Mouse (Mus musculus) limb, embryonic 15.5 days (tissue): ENCODE data around the gene Acvr1b. TPM values are rescaled to one million over a fixed set of nuclear protein-coding genes. Genes with fewer than 3 reads are reported as not detected.
A peak's percentile ranks its signal among the peaks of the same experiment; 100 is the strongest.

Experiments
- ATAC-seq: fragments of 200-750 bp; cut with Nextera tagmentation; 2 replicates; pipeline ENCODE4 v1.8.0; 2017; ENCODE audit warnings: low read depth, moderate TSS enrichment; ENCODE audit not compliant: insufficient number of reproducible peaks, low FRiP score, low TSS enrichment
- H3K27ac ChIP-seq: fragments of 300-500 bp; sonication (generic); 2 replicates; pipeline ENCODE4 v1.5.1; 2015; ENCODE audit warnings: moderate library complexity, mild to moderate bottlenecking, inconsistent platforms
- H3K27me3 ChIP-seq: fragments of 300-500 bp; sonication (generic); 2 replicates; pipeline ENCODE4 v1.6.1; 2015; ENCODE audit warnings: inconsistent platforms
- H3K36me3 ChIP-seq: fragments of 300-500 bp; sonication (generic); 2 replicates; pipeline ENCODE4 v1.6.1; 2015; ENCODE audit warnings: inconsistent platforms
- H3K4me1 ChIP-seq: fragments of 300-500 bp; sonication (generic); 2 replicates; pipeline ENCODE4 v1.6.1; 2015; ENCODE audit warnings: inconsistent platforms
- H3K4me2 ChIP-seq: fragments of 300-500 bp; sonication (generic); 2 replicates; pipeline ENCODE4 v1.6.1; 2015; ENCODE audit warnings: mild to moderate bottlenecking, inconsistent platforms
- H3K4me3 ChIP-seq: fragments of 300-500 bp; sonication (generic); 2 replicates; pipeline ENCODE4 v1.5.1; 2015; ENCODE audit warnings: mild to moderate bottlenecking, inconsistent platforms
- H3K9ac ChIP-seq: fragments of 300-500 bp; sonication (generic); 2 replicates; pipeline ENCODE4 v1.6.1; 2015; ENCODE audit warnings: inconsistent platforms
- H3K9me3 ChIP-seq: fragments of 300-500 bp; sonication (generic); 2 replicates; pipeline ENCODE4 v1.6.1; 2016; ENCODE audit warnings: inconsistent platforms
- WGBS: fragments of 180-500 bp; shearing (Covaris S2); methylation state at CpG from one replicate; pipeline ENCODE4 v1.1.7; 2015; 5-methylcytosine and 5-hydroxymethylcytosine counted together
- polyA plus RNA-seq: library from polyadenylated mRNA; unstranded; fragments of >200 nt; fragmentation: Nextera tagmentation; extraction: Ambion mirVana; gene quantifications from 2 replicates; pipeline ENCODE4 v1.2.1, GENCODE M21; 2015

The Acvr1b gene
- polyA plus RNA-seq, 1 experiment from 2014 or later: 10.9 TPM

GRCm38 (mm10) chr15:101147115-101147909 is 26.6 kb upstream of the Acvr1b start:
- ATAC-seq: no peak
- WGBS: 75% methylated on average over 16 of the region's 16 CpGs
- Histone ChIP-seq H3K9ac (no peak overlapping the region), H3K36me3 (no peaks in the 10 kb centered on the region), H3K27ac (no peak overlapping the region), H3K27me3 (no peaks in the 10 kb centered on the region), H3K4me2 (no peak overlapping the region), H3K9me3 (no peaks in the 10 kb centered on the region), H3K4me3 (no peak overlapping the region), H3K4me1 (peaks cover 53% of the 10 kb centered on the region)

GRCm38 (mm10) chr15:101147910-101148273 is 26.0 kb upstream of the Acvr1b start:
- H3K4me1 ChIP-seq: peaks cover 48% of the 10 kb centered on the region
- H3K4me2 ChIP-seq: no peak overlapping the region
- H3K9me3 ChIP-seq: no peaks in the 10 kb centered on the region
- no peaks in the 10 kb centered on the region for H3K36me3 ChIP-seq
- ATAC-seq: no peak
- WGBS: 42% methylated on average over 6 of the region's 6 CpGs
- no peak overlapping the region for H3K4me3 ChIP-seq
- no peaks in the 10 kb centered on the region for H3K27me3 ChIP-seq
- H3K27ac ChIP-seq: no peak overlapping the region
- H3K9ac ChIP-seq: no peak overlapping the region

- no peak for ATAC-seq
- no peaks in the 10 kb centered on the region for H3K27me3 ChIP-seq
- no peak overlapping the region for H3K4me3 ChIP-seq
- no peak overlapping the region for H3K4me2 ChIP-seq
- WGBS: 62% methylated on average over 6 of the region's 6 CpGs
- H3K36me3 ChIP-seq: no peaks in the 10 kb centered on the region
- no peaks in the 10 kb centered on the region for H3K9me3 ChIP-seq
- H3K4me1 ChIP-seq: peaks cover 40% of the 10 kb centered on the region
- H3K27ac ChIP-seq: no peak overlapping the region
- H3K9ac ChIP-seq: no peak overlapping the region
Observed at GRCm38 (mm10) chr15:101148604-101149003, 25.3 kb upstream of the Acvr1b start.

- Histone ChIP-seq H3K27ac (no peak overlapping the region), H3K9ac (no peak overlapping the region), H3K27me3 (no peaks in the 10 kb centered on the region), H3K9me3 (no peaks in the 10 kb centered on the region), H3K4me2 (no peak overlapping the region), H3K4me3 (no peak overlapping the region), H3K4me1 (peaks cover 11% of the 10 kb centered on the region), H3K36me3 (no peaks in the 10 kb centered on the region)
- no peak for ATAC-seq
- 75% methylated on average over 9 of the region's 9 CpGs for WGBS
Observed at GRCm38 (mm10) chr15:101151409-101152261, 22.2 kb upstream of the Acvr1b start.

- Histone ChIP-seq H3K36me3 (no peaks in the 10 kb centered on the region), H3K9ac (no peak overlapping the region), H3K27ac (no peak overlapping the region), H3K4me2 (no peak overlapping the region), H3K9me3 (no peaks in the 10 kb centered on the region), H3K27me3 (no peaks in the 10 kb centered on the region), H3K4me3 (no peak overlapping the region), H3K4me1 (no peaks in the 10 kb centered on the region)
- no peak for ATAC-seq
- 72% methylated on average over 7 of the region's 7 CpGs for WGBS
Observed at GRCm38 (mm10) chr15:101154700-101155616, 18.9 kb upstream of the Acvr1b start.

GRCm38 (mm10) chr15:101160128-101160527 is 13.7 kb upstream of the Acvr1b start:
- no peak overlapping the region for H3K4me2 ChIP-seq
- no peaks in the 10 kb centered on the region for H3K27me3 ChIP-seq
- no peak overlapping the region for H3K9ac ChIP-seq
- peaks cover 38% of the 10 kb centered on the region for H3K4me1 ChIP-seq
- H3K36me3 ChIP-seq: no peaks in the 10 kb centered on the region
- 15% methylated on average over 1 of the region's 1 CpGs for WGBS
- no peak overlapping the region for H3K4me3 ChIP-seq
- H3K27ac ChIP-seq: no peak overlapping the region
- ATAC-seq: no peak
- no peaks in the 10 kb centered on the region for H3K9me3 ChIP-seq

GRCm38 (mm10) chr15:101160591-101160990 is 13.3 kb upstream of the Acvr1b start:
- no peaks in the 10 kb centered on the region for H3K36me3 ChIP-seq
- peak overlapping the region; percentile 67 for H3K27ac ChIP-seq
- 4% methylated on average over 7 of the region's 7 CpGs for WGBS
- H3K27me3 ChIP-seq: no peaks in the 10 kb centered on the region
- H3K4me1 ChIP-seq: peaks cover 38% of the 10 kb centered on the region
- no peak for ATAC-seq
- H3K4me3 ChIP-seq: no peak overlapping the region
- H3K4me2 ChIP-seq: 0 out of 2 replicates have a peak overlapping the region, but pooled peaks have one; percentile 10
- no peak overlapping the region for H3K9ac ChIP-seq
- H3K9me3 ChIP-seq: no peaks in the 10 kb centered on the region

GRCm38 (mm10) chr15:101161534-101161933 is 12.3 kb upstream of the Acvr1b start:
- Histone ChIP-seq H3K36me3 (no peaks in the 10 kb centered on the region), H3K27ac (peak overlapping the region; percentile 74; the same call in 1 of the 2 replicates), H3K9ac (no peak overlapping the region), H3K27me3 (no peaks in the 10 kb centered on the region), H3K9me3 (no peaks in the 10 kb centered on the region), H3K4me2 (no peak overlapping the region), H3K4me3 (no peak overlapping the region), H3K4me1 (peaks cover 38% of the 10 kb centered on the region)
- 72% methylated on average over 7 of the region's 7 CpGs for WGBS
- no peak for ATAC-seq

- peak; percentile 63; the same call in 1 of the 2 replicates for ATAC-seq
- 7% methylated on average over 15 of the region's 15 CpGs for WGBS
- H3K4me3 ChIP-seq: no peak overlapping the region
- peaks cover 38% of the 10 kb centered on the region for H3K4me1 ChIP-seq
- H3K4me2 ChIP-seq: peak overlapping the region; percentile 20; the same call in 1 of the 2 replicates
- H3K9me3 ChIP-seq: no peaks in the 10 kb centered on the region
- no peaks in the 10 kb centered on the region for H3K36me3 ChIP-seq
- no peak overlapping the region for H3K9ac ChIP-seq
- H3K27ac ChIP-seq: peak overlapping the region; percentile 74
- H3K27me3 ChIP-seq: no peaks in the 10 kb centered on the region
Observed at GRCm38 (mm10) chr15:101163056-101163458, 10.8 kb upstream of the Acvr1b start.

GRCm38 (mm10) chr15:101163854-101164253 is 10.0 kb upstream of the Acvr1b start:
- Histone ChIP-seq H3K36me3 (no peaks in the 10 kb centered on the region), H3K27ac (peak overlapping the region; percentile 74), H3K9me3 (no peaks in the 10 kb centered on the region), H3K27me3 (no peaks in the 10 kb centered on the region), H3K4me3 (no peak overlapping the region), H3K9ac (no peak overlapping the region), H3K4me2 (no peak overlapping the region), H3K4me1 (peaks cover 38% of the 10 kb centered on the region)
- whole genome bisulfite sequencing: 51% methylated on average over 5 of the region's 5 CpGs
- no peak for ATAC-seq

GRCm38 (mm10) chr15:101164291-101164690 is 9.6 kb upstream of the Acvr1b start:
- H3K4me1 ChIP-seq: peaks cover 38% of the 10 kb centered on the region
- H3K4me2 ChIP-seq: no peak overlapping the region
- no peak for ATAC-seq
- 55% methylated on average over 5 of the region's 5 CpGs for WGBS
- no peaks in the 10 kb centered on the region for H3K9me3 ChIP-seq
- no peaks in the 10 kb centered on the region for H3K27me3 ChIP-seq
- peak overlapping the region; percentile 74 for H3K27ac ChIP-seq
- no peak overlapping the region for H3K4me3 ChIP-seq
- no peaks in the 10 kb centered on the region for H3K36me3 ChIP-seq
- no peak overlapping the region for H3K9ac ChIP-seq
